Mouse (Mus musculus) urinary bladder, postnatal 25 days (tissue): ENCODE data around the gene Nlrp2.

Experiments used
- DNase-seq: peaks from one replicate; pipeline ENCODE4 v3.0.0; 2022; ENCODE audit warnings: low spot score

Nlrp2 gene

GRCm38 (mm10) chr7:5350935-5351334 is at the start of gene Nlrp2:
TSS of gene Nlrp2 (minus strand) at chr7:5351035.
- no peak for DNase-seq

DNA sequence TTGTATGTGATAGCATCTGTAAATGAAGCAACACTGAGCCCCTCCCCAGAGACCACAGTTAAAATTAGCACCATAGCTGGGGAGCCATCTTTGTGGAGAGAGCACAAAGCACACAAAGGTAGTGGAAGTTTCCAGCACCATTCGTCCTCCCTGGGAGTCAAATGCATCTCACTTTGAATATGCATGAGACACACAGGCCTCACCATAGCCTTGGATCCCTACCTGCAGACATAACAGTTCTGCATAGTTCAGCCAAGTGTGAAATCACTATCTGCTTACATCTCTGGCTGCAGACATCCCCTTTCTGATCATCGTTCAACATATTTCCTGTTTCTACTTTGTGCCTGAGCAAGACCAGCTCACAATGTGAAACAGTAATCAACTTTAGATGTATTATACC is 15.9 kb upstream of the Nlrp2 start:
- DNase-seq, result no peak

DNA sequence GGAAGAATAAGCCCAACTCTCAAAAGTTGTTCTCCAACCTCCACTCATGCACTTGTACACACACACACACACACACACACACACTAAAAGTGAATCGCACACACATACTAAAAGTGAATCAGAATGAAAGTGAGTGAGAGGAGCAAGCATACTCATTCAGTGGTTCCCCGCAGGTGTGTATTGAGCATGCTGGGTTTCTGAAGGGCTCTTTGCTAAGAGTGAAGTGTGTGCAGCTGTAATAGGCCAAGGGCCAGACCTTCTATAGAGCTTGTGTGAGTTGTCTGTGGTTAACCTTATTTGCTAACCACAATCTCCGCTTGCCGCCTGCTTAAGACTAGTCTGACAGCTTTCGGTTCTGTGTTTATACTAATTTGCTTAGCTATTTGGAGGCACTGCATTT is 12.8 kb upstream of the Nlrp2 start:
- DNase-seq, result no peak

GRCm38 (mm10) chr7:5350237-5350636 is 598 bp downstream of the Nlrp2 start, which contains the start of gene Gm5065:
TSS of gene Gm5065 (plus strand) at chr7:5350537.
- no peak for DNase-seq

DNA sequence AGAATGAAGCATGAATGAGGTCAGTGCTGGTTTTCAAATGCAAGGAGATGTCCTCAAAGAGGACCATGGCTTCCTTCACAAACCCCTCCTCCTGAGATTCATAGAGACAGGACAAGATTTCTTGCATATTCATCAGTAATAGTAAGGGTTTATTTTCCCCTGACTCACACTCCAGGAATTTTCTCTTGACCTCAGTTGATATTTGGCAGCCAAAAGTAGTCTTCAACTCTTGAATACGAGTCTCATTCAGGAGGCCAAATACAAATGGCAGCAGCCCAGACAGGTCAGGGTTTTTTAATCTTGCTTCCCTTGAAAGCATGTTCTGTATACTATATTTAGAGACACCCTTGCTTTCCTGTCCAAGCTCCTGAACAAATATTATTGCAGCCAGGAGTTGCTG is 23.3 kb downstream of the Nlrp2 start:
- DNase-seq, result no peak

GRCm38 (mm10) chr7:5288281-5288680 is 62.6 kb downstream of the Nlrp2 start:
- DNase-seq, result no peak

DNA sequence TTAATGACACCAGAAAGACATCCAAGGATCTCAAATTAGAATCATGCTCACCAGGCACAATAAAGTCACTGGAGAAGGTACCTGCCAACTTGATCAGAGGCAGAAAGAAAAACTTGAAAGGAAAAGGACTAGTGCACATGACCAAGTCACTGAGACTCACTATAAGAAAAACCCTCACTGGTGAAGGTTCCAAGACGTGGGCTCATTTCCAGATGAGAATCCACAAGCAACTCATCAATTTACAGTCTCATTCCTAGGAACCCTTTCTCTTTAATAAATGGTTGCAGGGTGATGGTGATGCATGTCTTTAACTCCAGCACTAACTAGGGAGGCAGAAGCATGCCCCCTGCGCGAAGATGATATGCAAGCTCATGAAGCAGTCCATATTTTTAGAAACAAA is 87.8 kb downstream of the Nlrp2 start:
- no peak for DNase-seq
